Mouse (Mus musculus) adrenal gland, adult (tissue): ENCODE measurements around the gene Cdca5.
"Not testable (repeated sequence)": the region's sequence is repeated elsewhere in the genome, so short reads cannot be mapped to it uniquely, and the experiment has no call there.

ENCODE experiments used
- DNase-seq, 2 experiments: peaks; one replicate each; pipeline ENCODE4 v3.0.0; 2022 to 2023; ENCODE audit warnings: low spot score in 1 of 2; ENCODE audit not compliant: inconsistent age in 2 of 2

The Cdca5 gene

DNA sequence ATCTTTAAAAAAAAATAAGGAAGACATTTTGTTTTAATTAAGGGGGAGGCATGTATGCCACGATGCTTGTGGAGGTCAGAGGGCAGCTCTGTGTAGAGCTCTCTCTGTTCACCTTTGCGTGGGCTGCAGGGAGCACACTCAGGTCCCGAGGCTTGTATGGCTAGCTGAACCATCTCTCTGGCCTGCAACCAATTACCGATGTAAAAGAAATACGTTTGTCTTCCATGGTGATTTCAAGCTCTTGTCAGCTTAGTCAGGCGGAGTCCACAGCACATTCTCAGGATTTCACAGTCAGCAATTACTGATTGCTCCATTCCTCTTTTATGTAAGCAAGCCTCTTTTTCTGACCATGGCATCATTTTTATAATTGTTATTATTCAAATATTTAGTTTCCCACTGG is 16.4 kb downstream of the Cdca5 start:
- no peak for DNase-seq

DNA sequence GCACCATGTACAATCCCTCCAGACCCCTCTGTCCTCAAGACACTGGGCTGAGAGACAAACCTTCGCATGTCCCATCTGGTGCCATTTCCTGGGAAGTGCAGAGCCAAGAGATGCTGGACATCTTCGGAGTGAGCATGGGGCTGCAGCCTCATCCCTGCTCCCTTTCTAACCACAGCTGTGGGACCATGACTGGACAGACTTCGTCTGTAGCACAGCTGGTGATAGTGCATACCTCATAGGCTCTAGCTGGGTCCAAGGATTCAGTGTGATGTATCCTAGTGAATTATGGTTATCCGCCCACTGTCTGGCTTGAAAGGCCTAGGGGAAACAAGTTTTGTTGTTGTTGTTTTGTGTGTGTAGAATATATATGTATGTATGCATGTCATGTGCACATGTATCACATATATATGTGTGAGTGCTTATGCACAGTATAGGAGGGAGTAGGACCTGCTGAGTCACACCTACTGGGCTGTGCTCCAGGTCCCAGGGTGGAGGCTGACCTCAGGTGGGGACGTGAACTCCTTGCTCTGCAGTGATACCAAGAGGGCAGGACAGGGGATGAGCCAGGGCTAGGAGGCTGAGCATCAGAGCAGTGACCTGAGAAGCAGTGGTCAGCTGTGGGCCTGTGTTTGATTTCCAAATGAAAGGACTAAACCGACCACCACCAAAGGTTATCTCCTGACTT is 17.5 kb downstream of the Cdca5 start:
- no peak for DNase-seq

DNA sequence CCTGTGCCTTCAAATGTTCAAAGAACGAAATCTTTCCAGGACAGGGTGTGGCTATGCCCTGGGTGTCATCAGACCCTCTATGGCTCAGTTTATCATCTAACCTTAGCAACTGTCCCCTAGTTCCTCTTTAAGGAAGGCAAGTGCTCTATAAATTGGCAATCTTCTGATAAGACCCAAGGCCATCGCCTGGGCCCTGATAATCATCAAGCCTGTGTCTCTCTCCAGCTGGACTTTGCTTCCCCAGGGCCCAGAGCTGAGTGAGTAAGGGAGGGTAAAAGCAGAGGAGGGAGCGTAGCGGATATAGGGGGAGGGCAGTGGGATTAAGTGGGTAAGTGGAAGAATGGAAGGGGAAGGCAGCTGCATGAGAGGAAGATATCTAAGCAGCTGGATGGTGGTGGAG is 19.7 kb downstream of the Cdca5 start:
- DNase-seq, result no peak

DNA sequence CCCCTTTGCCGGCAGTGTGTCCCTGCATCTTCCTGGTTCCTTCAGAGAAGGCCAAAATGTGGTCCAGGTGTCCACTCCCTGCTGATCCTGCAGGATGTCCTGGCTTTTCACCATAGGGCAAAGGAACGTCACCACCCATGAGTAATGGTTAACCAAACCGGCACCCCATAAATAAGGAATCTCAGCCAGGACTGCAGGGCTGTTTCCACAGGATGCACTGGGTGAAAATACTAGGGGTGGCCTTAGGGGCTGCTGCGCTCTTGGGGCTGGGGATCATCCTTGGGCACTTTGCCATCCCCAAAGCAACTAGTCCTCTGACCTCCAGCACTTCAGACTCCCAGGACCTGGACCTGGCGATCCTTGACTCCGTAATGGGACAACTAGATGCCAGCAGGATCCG is 20.8 kb downstream of the Cdca5 start, which contains the start of gene Naaladl1:
Gene Naaladl1 (plus strand): TSS at position 197 of the 400 bp plus-strand sequence.
- DNase-seq, result no peak

DNA sequence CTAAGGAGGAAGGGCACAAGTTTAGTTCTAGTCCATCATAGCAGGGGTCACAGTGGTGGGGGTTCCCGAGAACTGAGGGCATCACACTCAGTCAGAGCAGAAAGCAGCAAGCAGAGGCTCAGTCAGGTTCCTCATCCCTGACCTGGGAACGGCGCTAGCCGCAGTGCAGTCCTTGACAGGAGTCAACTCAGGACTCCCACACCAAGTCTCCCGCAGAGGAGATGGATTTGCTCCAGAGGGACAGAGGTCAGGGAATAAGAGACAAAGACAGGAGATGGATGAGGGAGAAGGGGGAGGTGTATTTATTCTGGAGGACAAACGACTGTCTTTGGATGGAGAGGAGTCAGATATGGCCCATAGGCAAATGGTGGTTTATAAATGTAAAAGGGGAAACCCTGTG is 28.3 kb downstream of the Cdca5 start:
- no peak for DNase-seq

DNA sequence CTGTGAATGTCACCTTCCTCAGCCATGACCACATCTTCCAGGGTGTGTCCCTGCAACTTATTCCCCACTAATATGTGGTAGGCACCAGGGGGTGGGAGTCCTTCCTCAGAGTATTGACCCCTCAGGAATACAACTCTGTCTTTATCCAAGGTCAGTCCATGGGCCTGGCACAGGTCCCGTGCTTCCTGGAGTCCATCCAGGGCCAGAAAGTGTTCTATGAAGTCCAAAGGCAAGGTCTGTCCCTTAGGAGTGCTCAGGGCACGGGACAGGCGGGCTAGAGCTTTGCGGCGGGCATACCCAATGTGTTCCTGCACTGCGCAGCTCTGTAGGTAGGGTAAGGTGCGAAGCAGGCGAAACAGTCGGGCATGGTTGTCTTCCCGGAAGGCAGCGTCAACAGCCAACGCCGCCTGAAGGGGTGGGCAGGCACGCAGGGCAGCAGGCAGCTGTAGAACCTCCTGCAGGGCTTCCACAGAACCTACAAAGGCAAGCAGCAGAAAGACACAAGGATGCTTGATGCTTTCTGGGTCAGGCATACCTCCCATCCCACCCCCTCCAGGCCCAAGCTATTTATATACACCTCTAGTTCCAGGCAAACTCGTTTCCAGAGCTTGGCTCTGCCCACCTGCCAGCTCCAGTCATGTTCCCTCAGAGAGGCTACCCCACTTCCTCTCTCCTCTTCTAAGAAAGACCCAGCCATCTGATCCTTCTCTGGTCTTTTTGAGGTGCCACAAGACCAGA is 31.5 kb downstream of the Cdca5 start:
- peak; percentile 38 to 65 for DNase-seq

DNA sequence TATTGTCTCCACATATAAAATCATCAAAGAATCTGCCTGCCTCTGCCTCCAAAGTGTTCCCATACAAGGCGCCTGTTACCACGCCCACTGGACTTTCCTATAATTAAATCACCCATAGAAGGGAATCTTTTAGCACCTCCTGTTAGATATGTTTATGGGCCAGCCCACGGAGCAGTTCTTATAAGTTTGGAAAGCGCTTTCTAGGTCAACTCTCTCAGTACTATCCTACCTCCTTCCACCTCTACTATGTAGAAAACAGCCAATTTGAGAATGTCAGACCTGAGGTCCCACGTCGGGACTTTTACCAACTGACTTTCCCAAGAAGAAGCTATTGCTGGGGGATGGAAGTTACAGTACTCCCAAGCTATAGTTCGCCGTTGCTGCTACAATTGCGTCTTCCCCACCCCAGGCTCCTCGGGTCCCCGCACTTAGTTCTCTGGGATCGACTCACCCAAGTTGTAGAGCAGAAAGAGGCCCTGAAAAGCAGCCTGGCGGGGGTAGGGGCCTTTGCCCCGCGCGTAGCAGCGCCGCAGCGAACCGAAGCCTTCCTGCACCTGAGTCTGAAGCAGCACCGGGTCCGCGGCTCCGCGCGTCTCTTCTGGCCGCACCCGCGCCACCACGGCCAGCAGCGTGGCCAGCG is 32.7 kb downstream of the Cdca5 start:
- DNase-seq, result no peak

DNA sequence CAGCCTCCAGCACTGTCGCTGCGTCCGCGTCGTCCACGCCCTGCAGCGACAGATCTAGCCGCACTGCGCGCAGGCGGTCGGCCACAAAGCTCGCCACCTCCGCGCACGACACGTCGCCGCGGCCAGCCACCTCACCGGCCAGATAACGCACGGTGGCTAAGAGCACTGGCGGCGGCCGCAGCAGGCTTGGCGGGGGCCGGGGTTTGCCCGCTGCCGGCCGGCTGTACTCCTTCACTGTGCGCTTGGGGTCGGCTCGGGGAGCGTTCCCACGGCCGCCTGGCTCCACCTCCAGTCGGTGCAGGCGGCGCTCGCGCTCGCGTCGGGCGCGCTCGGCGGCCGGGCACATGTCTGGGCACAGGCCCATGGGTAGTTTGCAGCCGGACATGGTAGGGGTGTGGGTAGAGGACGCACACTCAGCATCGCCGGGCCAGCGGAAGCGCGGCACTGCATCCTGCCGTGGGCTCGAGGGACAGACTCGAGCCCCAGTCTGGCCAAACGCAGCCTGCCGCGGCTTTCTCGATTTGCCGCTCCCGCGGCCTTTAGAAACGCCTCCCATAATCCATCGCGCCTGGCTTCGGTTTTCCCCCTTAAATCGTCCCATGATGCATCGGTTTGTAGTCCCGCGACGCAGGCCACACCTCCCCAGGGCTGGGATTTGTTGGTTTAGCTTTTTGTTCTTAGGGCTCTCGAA is 33.3 kb downstream of the Cdca5 start, which contains the start of gene Sac3d1:
Gene Sac3d1 (minus strand): TSS at position 665 of the 691 bp plus-strand sequence.
- peak; percentile 91 to 97 for DNase-seq

DNA sequence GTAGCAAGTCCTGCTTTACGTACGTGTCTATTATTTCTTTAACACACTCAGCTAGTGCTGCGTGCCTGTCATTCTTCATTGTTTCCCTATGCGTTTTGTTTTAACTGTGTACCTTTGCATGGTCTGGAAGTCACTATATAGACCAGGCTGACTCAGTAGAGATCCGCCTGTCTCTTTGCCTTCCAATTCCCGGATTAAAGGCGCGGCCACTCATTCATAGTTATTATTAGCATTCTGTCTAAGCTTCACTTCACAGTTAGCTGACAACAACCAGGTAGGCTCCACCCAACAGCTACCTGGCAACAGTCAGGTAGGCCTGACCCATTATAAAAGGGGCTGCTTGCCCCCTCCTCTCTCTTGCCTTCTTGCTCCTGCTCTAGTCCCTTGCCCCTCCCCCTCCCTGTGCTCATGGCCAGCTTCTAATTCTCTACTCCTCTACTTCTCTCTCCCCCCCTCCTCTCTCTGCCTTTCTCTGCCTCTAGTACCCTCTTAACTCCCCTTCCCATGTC is 33.9 kb downstream of the Cdca5 start:
- DNase-seq, result no peak

DNA sequence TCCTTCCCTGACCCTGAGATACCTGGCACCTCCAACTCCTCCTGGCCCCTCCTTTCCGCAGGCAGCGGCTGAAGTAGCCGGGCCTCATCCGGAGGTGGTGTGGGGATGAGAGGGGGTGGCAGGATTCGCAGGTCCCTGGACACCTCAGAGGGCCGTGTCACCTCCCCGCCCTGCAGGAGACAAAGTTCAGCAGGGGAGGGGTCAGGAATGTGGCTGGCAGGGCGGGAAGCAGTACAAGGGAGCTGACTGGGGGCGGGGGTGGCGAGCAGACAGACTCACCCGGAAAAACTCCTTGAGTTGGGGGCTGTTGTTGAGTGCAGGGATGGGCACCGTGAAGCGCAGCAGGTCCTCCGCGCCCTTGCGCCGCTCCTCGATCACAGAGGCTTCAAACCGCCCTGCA is 37.0 kb downstream of the Cdca5 start:
- DNase-seq, result no peak

DNA sequence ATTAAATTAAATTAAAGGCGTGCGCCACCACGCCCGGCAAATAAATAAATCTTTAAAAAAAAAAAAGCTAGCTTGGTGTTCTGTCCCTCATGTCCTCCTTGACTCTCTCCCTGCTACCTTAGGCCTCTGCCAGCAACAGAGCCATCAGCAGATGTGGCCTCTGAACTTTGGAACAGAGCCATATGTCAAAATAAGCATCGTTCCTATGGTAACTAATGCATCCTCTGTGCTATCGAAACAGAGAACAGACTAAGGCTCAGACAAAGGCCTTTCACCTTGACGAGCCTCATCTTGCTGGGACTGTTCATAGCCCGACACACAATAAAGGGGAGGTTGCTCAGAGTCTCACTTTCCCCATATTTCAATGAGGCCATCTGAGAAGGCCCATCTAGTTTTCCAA is 38.5 kb downstream of the Cdca5 start:
- DNase-seq, result no peak

DNA sequence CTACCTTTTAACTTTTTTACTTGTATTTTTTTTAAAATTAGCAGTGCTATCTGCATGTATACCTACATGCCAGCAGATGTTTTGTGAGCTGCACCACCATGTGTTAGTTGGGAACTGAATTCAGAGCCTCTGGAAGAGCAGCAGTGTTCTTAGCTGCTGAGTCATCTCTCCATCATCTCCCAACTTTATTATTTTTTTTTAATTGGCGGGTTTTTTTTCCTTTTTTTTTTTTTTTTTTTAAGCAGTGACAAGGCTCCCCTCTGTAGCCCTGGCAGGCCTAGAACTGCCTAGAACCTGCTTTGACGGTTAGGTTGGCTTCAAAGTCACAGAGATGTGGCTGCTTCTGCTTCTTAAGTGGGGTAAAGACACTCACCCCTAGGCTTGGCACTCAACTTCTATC is 40.1 kb downstream of the Cdca5 start:
- no peak for DNase-seq

DNA sequence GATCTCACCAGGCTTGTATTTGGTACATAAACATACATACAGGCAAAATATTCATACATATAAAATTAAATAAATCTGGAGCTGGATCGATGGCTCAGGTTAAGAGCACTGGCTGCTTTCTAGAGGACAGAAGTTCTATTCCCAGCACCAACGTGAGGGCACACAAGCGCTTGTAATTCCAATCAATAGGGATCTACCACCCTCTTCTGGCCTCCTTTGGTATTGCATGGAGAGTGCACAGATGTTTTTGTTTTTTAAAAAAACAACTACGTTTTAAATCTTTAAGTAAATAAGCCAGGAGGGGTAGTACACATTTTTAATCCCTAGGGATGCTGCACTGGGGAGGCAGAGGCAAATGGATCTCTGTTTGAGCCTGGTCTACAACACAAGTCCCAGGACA is 41.5 kb downstream of the Cdca5 start:
- DNase-seq, result peak in 1 of 2 experiments; percentile 84

DNA sequence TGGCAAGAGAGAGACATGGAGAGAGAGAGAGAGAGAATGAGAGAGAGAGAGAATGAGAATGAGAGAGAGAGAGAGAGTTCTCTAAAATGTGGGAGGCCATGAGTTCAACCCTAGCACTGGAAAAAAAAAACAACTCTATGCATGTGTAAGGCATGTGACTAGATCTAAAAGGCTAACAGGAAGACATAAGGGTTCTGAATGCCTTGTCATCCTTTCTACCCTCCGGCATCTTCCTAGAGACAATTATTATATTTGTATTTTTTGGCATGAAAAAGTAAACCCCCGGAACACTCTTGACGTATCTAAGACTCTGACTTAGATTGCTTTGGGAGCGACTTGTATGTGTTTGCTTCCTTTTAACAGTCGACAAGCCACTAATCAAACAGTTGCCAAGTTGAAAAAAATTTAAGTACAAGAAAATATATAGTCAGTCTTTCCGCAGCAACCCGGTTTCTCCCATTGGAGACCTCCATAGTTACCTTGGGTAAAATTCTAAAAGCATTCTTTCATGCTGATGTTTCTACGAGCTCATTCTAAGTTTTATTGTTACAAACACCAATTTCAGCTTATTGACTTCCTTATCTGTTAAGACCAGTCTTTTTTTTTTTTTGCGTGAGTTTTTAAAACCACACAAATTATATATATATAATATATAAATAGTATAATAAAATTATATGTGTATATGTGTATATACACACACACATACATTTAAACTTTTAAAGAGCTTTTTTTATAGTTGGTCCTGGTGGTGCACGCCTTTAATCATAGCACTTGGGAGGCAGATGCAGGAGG is 42.2 kb downstream of the Cdca5 start:
- DNase-seq, result no peak

DNA sequence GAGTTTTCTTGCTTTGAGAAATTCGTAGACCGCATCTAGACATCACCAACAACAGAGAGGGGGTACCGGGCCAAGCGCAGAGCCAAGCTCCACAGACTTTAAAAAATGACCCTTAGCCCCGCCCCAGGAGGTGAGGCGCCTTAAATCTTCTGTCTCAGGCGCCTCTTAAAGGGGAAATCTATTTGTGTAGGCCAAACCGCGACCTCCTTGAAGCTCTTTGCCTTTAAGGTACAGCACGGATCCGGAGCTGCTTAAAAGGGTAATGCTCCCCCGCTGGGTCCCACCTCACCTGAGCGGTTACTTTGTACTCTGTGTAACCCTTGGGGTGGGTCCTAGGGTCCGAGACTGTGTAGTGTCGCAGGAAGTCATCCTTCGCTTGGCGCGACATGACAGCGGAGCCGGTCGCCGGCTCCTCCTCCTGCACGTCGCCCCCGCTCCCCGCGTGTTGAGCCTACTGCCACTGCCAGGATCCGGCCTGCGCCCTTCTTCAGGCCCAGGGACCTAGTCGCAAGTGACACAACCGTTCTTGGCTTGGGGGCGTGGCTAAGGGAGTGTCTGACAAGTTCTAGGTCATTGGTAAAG is 43.1 kb downstream of the Cdca5 start, which contains the start of gene Snx15:
Gene Snx15 (minus strand): TSS at position 545 of the 582 bp plus-strand sequence.
- peak; percentile 97 to 99 for DNase-seq

DNA sequence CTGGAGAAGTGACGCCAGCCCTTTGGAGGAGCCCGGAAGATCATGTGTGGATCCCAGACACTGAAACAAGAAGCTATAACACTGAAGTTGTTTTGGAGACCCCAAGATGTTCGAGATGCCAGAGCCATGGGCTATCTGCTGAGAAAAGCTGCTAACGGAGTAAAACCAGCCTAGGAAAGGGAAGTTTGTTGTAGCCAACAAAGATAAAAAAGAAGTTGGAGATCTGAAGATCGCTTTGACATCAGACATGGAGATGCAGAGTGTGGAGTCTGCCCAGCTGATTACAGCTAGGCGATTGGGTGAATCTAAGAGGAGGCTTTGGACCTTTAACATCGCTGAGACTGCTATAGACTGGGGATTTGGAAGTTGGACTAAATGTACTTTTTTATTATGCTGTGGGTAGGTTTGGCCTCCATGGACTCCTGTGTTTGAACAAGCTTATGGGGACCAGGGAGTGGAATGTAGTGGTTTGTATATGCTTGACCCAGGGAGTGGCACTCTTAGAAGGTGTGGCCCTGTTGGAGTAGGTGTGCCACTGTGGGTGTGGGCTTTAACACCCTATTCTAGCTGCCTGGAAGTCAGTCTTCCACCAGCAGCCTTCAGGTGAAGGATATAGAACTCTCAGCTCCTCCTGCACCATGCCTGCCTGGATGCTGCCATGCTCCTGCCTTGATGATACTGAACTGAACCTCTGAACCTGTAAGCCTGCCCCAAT is 45.8 kb downstream of the Cdca5 start:
- DNase-seq, result not testable (repeated sequence)

DNA sequence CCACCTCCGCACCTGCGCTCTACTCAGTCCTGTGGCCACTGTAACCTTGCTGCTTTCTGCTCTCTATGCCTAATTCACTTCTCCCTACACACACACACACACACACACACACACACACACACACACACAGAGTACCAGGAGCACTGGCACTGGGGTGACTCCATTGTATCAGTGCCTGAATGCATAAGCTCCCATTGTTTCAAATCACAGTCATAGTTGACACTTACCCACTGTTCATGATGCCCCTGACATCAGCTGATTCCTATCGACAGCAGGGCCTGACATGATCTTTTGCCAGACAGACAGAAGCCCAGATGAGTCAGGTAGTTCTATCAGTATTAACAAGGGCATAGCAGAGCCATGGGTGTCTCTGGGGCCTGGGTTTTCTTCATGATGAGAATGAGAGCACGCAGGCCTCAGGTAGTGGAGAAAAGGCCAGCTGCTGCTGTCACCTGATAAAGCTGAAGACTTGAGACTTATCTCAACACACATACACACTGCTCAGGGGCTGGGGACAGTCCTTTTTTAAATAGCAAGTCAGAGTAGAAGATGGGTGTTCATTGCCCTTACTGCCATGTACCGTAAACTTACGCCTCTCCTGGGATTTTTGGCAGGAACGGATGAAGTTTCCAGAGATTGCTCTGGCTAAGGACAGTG is 47.5 kb downstream of the Cdca5 start:
- DNase-seq, result no peak

DNA sequence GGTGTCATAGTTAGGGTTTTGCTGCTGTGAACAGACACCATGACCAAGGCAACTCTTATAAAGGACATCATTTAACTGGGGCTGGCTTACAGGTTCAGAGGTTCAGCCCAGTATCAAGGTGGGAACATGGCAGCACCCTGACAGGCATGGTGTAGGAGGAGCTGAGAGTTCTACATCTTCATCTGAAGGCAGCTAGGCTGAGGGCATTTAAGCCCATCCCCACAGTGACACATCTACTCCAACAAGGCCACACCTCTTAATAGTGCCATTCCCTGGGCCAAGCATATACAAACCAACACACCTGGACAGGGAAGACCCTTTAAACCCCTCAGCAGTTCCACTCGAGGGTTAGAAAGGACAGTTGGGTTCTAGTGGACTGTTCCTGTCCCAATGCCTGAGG is 48.4 kb downstream of the Cdca5 start:
- DNase-seq, result not testable (repeated sequence)

DNA sequence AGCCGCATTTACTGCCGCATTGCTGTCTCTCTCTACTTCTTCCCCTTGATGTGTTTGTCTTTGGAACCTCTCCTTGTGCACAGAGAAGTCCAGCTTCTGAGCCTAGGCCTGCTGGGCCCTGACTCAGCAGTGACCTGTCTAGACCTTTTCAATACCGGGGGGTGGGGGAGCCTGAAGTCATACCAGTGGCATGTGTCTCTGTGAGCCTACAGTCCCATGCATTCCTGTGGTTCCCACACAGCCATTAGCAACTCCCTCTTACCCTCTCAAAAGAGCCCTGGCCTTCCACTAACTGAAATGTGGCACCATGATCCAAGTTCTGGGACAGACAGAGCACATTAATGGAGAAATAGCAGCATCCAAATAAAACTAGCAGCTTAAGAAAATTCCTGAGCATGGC is 51.6 kb downstream of the Cdca5 start:
- DNase-seq, result no peak
